Mouse (Mus musculus) neural tube, embryonic 14.5 days (tissue): ENCODE measurements at regions not wholly inside any gene's neighbourhood (a gene's known extent, or its start where the extent isn't known, plus 50 kb on each side); places are given as distances from the start of the nearest gene placed in this dataset.

Experiments used
- ATAC-seq: fragments of 200-750 bp; cut with Nextera tagmentation; 2 replicates; pipeline ENCODE4 v1.8.0; 2017; ENCODE audit warnings: low read depth, mild to moderate bottlenecking, moderate TSS enrichment, moderate library complexity
- H3K27ac ChIP-seq: fragments of 300-500 bp; sonication (generic); 2 replicates; pipeline ENCODE4 v1.5.1; 2014; ENCODE audit warnings: low read depth, mild to moderate bottlenecking, control low read depth, low read length, moderate library complexity, mixed read lengths
- H3K27me3 ChIP-seq: fragments of 300-500 bp; sonication (generic); 2 replicates; pipeline ENCODE4 v1.6.1; 2014; ENCODE audit warnings: low read length; ENCODE audit not compliant: control insufficient read depth, insufficient read depth
- H3K36me3 ChIP-seq: fragments of 300-500 bp; sonication (generic); 2 replicates; pipeline ENCODE4 v1.6.1; 2014; ENCODE audit warnings: low read length, mixed read lengths; ENCODE audit not compliant: control insufficient read depth, insufficient read depth
- H3K4me1 ChIP-seq: fragments of 300-500 bp; sonication (generic); 2 replicates; pipeline ENCODE4 v1.6.1; 2014; ENCODE audit warnings: low read length; ENCODE audit not compliant: control insufficient read depth, insufficient read depth
- H3K4me2 ChIP-seq: fragments of 300-500 bp; sonication (generic); 2 replicates; pipeline ENCODE4 v1.6.1; 2014; ENCODE audit warnings: mild to moderate bottlenecking, low read depth, low read length, control low read depth
- H3K4me3 ChIP-seq: fragments of 300-500 bp; sonication (generic); 2 replicates; pipeline ENCODE4 v1.5.1; 2014; ENCODE audit warnings: low read depth, low read length, control low read depth, mixed read lengths
- H3K9ac ChIP-seq: fragments of 300-500 bp; sonication (generic); replicated peaks from 2 replicates; pipeline ENCODE4 v1.6.1; 2014; ENCODE audit warnings: low read depth, mild to moderate bottlenecking, control low read depth, low read length, mixed read lengths
- H3K9me3 ChIP-seq: fragments of 300-500 bp; sonication (generic); 2 replicates; pipeline ENCODE4 v1.6.1; 2016; ENCODE audit warnings: low read length; ENCODE audit not compliant: control insufficient read depth
- WGBS: fragments of 180-500 bp; shearing (Covaris S2); extraction: QIAGEN DNeasy Blood & Tissue Kit; methylation state at CpG from one replicate; pipeline ENCODE4 v1.1.7; 2014; 5-methylcytosine and 5-hydroxymethylcytosine counted together

DNA sequence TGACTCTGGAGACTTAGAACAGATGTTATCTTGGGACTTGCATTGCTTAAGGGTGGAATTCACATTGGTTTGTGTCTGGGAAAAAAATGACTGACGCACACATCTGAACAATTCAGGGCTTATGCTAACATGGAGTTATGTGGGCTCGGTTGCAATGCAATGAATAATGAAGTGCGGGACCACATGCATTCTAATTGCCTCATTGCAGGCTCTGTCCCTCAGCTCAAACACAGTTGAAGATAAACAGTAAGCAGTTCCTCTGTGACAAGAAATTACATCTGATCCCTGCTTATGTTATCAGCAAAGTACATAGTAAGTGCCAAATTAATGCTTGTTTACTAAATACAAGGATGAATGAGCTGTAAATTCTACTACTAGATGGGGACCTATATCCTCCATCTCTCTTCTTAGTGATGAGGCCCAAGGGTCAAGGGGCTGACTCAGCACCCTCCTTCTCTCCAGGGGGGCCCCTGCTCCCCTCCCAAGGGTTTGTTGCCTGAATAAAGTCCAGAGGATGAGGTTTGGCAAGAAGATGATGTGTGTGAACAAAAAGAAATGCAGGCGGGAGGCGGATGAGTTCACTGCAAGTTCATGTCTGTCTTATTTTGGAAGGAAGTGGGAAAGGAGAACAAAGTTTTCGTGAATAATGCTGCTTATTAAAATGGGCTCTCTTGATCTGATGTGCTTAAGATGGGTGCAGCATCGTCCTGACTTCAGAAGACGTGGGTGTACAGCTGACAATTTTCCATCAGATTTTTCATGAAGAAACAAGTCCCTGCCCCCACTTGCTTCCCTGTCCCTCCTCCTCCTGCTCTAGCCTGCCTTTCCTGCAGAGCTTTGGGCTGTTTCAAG lies 533.1 kb downstream of the Shisa9 start:
- Histone ChIP-seq H3K9me3 (no peaks in the 10 kb centered on the region), H3K4me2 (no peak overlapping the region), H3K36me3 (no peaks in the 10 kb centered on the region), H3K9ac (no peak overlapping the region), H3K4me1 (no peaks in the 10 kb centered on the region), H3K27me3 (no peaks in the 10 kb centered on the region), H3K27ac (no peak overlapping the region), H3K4me3 (no peak overlapping the region)
- WGBS: 71% methylated on average over 8 of the region's 8 CpGs
- ATAC-seq: no peak

GRCm38 (mm10) chr16:12518264-12518663 lies 534.4 kb downstream of the Shisa9 start:
- H3K9me3 ChIP-seq: no peaks in the 10 kb centered on the region
- H3K4me2 ChIP-seq: no peak overlapping the region
- WGBS: 87% methylated on average over 7 of the region's 7 CpGs
- H3K27ac ChIP-seq: no peak overlapping the region
- H3K4me3 ChIP-seq: no peak overlapping the region
- H3K4me1 ChIP-seq: no peaks in the 10 kb centered on the region
- no peak for ATAC-seq
- no peak overlapping the region for H3K9ac ChIP-seq
- no peaks in the 10 kb centered on the region for H3K36me3 ChIP-seq
- no peaks in the 10 kb centered on the region for H3K27me3 ChIP-seq

- H3K27ac ChIP-seq: no peak overlapping the region
- H3K9ac ChIP-seq: no peak overlapping the region
- no peaks in the 10 kb centered on the region for H3K9me3 ChIP-seq
- H3K27me3 ChIP-seq: no peaks in the 10 kb centered on the region
- no peaks in the 10 kb centered on the region for H3K36me3 ChIP-seq
- no peaks in the 10 kb centered on the region for H3K4me1 ChIP-seq
- no peak overlapping the region for H3K4me3 ChIP-seq
- no peak overlapping the region for H3K4me2 ChIP-seq
- peak; percentile 51; the same call in 1 of the 2 replicates for ATAC-seq
- 79% methylated on average over 3 of the region's 3 CpGs for WGBS
These were observed 538.0 kb downstream of the Shisa9 start for GRCm38 (mm10) chr16:12521711-12522476.

GRCm38 (mm10) chr16:12548462-12548861 lies 561.0 kb upstream of the Ercc4 start:
- no peak overlapping the region for H3K4me2 ChIP-seq
- no peak for ATAC-seq

GRCm38 (mm10) chr16:12588889-12589288 lies 520.6 kb upstream of the Ercc4 start:
- no peaks in the 10 kb centered on the region for H3K9me3 ChIP-seq
- no peaks in the 10 kb centered on the region for H3K27me3 ChIP-seq
- no peak overlapping the region for H3K9ac ChIP-seq
- H3K36me3 ChIP-seq: no peaks in the 10 kb centered on the region
- no peak overlapping the region for H3K4me2 ChIP-seq
- ATAC-seq: no peak
- no peak overlapping the region for H3K27ac ChIP-seq
- no peak overlapping the region for H3K4me3 ChIP-seq
- no peaks in the 10 kb centered on the region for H3K4me1 ChIP-seq

More at GRCm38 (mm10) chr16:12548462-12548861, 561.0 kb upstream of the Ercc4 start:
- Histone ChIP-seq H3K9me3 (no peaks in the 10 kb centered on the region), H3K36me3 (no peaks in the 10 kb centered on the region), H3K9ac (no peak overlapping the region), H3K4me1 (no peaks in the 10 kb centered on the region), H3K27me3 (no peaks in the 10 kb centered on the region), H3K27ac (no peak overlapping the region), H3K4me3 (no peak overlapping the region)

GRCm38 (mm10) chr16:12608259-12608658 lies 501.2 kb upstream of the Ercc4 start:
- 77% methylated on average over 6 of the region's 6 CpGs for WGBS
- Histone ChIP-seq H3K4me2 (no peak overlapping the region), H3K9me3 (no peaks in the 10 kb centered on the region), H3K27me3 (no peaks in the 10 kb centered on the region), H3K4me3 (no peak overlapping the region), H3K36me3 (no peaks in the 10 kb centered on the region), H3K27ac (no peak overlapping the region), H3K9ac (no peak overlapping the region), H3K4me1 (no peaks in the 10 kb centered on the region)
- no peak for ATAC-seq

- Histone ChIP-seq H3K27me3 (no peaks in the 10 kb centered on the region), H3K27ac (no peak overlapping the region), H3K4me1 (no peaks in the 10 kb centered on the region)
These were observed 498.4 kb upstream of the Ercc4 start for GRCm38 (mm10) chr16:12611106-12611505.

DNA sequence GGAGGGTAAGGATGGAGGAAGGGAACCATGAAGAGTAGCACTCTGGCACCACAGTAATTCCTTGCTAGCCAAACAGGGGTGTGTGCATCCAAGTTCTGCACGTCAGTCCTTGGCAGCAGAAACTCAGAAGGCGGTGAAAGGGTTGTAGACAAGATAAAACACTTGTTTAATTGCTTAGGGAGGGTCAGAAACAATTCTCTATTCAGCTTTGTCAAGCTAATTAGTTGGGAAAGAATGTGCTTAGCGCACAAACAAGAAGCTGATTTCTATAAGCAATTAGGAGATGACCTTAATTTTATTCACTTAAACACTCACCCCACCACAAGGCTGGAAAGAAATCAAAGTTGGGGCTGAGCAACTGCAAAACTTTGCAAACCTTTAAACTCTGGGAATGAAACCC lies 491.7 kb upstream of the Ercc4 start:
- Histone ChIP-seq H3K4me3 (no peak overlapping the region), H3K27ac (no peak overlapping the region), H3K4me1 (no peaks in the 10 kb centered on the region), H3K4me2 (no peak overlapping the region), H3K36me3 (no peaks in the 10 kb centered on the region), H3K9ac (no peak overlapping the region), H3K9me3 (no peaks in the 10 kb centered on the region), H3K27me3 (no peaks in the 10 kb centered on the region)
- WGBS: 34% methylated on average over 3 of the region's 3 CpGs
- ATAC-seq: no peak

More at GRCm38 (mm10) chr16:12611106-12611505, 498.4 kb upstream of the Ercc4 start:
- H3K36me3 ChIP-seq: no peaks in the 10 kb centered on the region
- 67% methylated on average over 1 of the region's 1 CpGs for WGBS
- no peaks in the 10 kb centered on the region for H3K9me3 ChIP-seq
- H3K4me2 ChIP-seq: no peak overlapping the region
- ATAC-seq: no peak
- no peak overlapping the region for H3K4me3 ChIP-seq
- H3K9ac ChIP-seq: no peak overlapping the region

DNA sequence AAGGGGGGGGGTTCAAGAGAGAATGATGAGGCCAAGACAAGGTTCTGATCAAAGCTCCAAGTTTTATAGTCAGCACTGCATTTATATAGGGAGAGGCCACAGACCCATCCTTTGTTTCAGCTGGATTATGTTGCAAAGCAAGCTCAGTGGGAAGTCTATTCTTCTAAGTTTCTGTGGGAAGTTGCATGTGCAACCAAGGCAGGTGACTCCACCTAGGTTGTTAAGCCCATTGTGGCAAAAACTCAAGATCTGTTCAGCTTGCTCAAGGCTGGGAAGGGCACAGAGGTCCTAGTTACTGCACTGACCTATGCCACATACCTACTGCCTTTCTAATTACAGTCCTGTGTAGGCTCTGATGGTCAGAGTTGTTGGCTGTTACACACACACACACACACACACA lies 477.0 kb upstream of the Ercc4 start:
- Histone ChIP-seq H3K4me1 (no peaks in the 10 kb centered on the region), H3K9ac (no peak overlapping the region), H3K27me3 (no peaks in the 10 kb centered on the region), H3K4me2 (no peak overlapping the region), H3K4me3 (no peak overlapping the region), H3K27ac (no peak overlapping the region), H3K36me3 (no peaks in the 10 kb centered on the region), H3K9me3 (no peaks in the 10 kb centered on the region)
- ATAC-seq: no peak
